Mouse (Mus musculus) neural tube, embryonic 13.5 days (tissue): ENCODE data around the gene Dgkg. TPM values are rescaled to one million over a fixed set of nuclear protein-coding genes. Genes with fewer than 3 reads are reported as not detected.

Source experiments
- ATAC-seq: fragments of 200-750 bp; cut with Nextera tagmentation; 2 replicates; pipeline ENCODE4 v1.8.0; 2017; ENCODE audit warnings: low read depth, mild to moderate bottlenecking, moderate TSS enrichment, moderate library complexity
- H3K27ac ChIP-seq: fragments of 300-500 bp; sonication (generic); replicated peaks from 2 replicates; pipeline ENCODE4 v1.5.1; 2015; ENCODE audit warnings: moderate library complexity, mild to moderate bottlenecking, inconsistent platforms
- H3K27me3 ChIP-seq: fragments of 300-500 bp; sonication (generic); 2 replicates; pipeline ENCODE4 v1.6.1; 2015; ENCODE audit warnings: mild to moderate bottlenecking, inconsistent platforms
- H3K36me3 ChIP-seq: fragments of 300-500 bp; sonication (generic); 2 replicates; pipeline ENCODE4 v1.6.1; 2015; ENCODE audit warnings: mild to moderate bottlenecking, inconsistent platforms
- H3K4me1 ChIP-seq: fragments of 300-500 bp; sonication (generic); replicated peaks from 2 replicates; pipeline ENCODE4 v1.6.1; 2015; ENCODE audit warnings: inconsistent platforms
- H3K4me2 ChIP-seq: fragments of 300-500 bp; sonication (generic); 2 replicates; pipeline ENCODE4 v1.6.1; 2015; ENCODE audit warnings: inconsistent platforms, mild to moderate bottlenecking, moderate library complexity
- H3K4me3 ChIP-seq: fragments of 300-500 bp; sonication (generic); 2 replicates; pipeline ENCODE4 v1.5.1; 2015; ENCODE audit warnings: mild to moderate bottlenecking, inconsistent platforms
- H3K9ac ChIP-seq: fragments of 300-500 bp; sonication (generic); 2 replicates; pipeline ENCODE4 v1.6.1; 2015; ENCODE audit warnings: moderate library complexity, mild to moderate bottlenecking, inconsistent platforms
- H3K9me3 ChIP-seq: fragments of 300-500 bp; sonication (generic); 2 replicates; pipeline ENCODE4 v1.6.1; 2016; ENCODE audit warnings: inconsistent platforms
- WGBS: fragments of 180-500 bp; shearing (Covaris S2); methylation state at CpG from one replicate; pipeline ENCODE4 v1.1.7; 2015; 5-methylcytosine and 5-hydroxymethylcytosine counted together
- polyA plus RNA-seq: library from polyadenylated mRNA; unstranded; fragments of >200 nt; fragmentation: Nextera tagmentation; extraction: Ambion mirVana; gene quantifications from 2 replicates; pipeline ENCODE4 v1.2.1, GENCODE M21; 2015

Dgkg gene
- polyA plus RNA-seq, 1 experiment from 2014 or later, result 0.82 TPM

- Histone ChIP-seq H3K4me3 (no peak overlapping the region), H3K27ac (no peak overlapping the region)
Measured at GRCm38 (mm10) chr16:22615805-22616204, 41.2 kb downstream of the Dgkg start.

GRCm38 (mm10) chr16:22613186-22614073 is 43.6 kb downstream of the Dgkg start:
- Histone ChIP-seq H3K4me2 (no peak overlapping the region), H3K9ac (no peak overlapping the region), H3K9me3 (no peaks in the 10 kb centered on the region), H3K4me3 (no peak overlapping the region), H3K27ac (no peak overlapping the region), H3K4me1 (no peaks in the 10 kb centered on the region), H3K27me3 (no peaks in the 10 kb centered on the region), H3K36me3 (no peaks in the 10 kb centered on the region)
- 67% methylated on average over 9 of the region's 9 CpGs for WGBS
- no peak for ATAC-seq

More at GRCm38 (mm10) chr16:22615805-22616204, 41.2 kb downstream of the Dgkg start:
- Histone ChIP-seq H3K9ac (no peak overlapping the region), H3K9me3 (no peaks in the 10 kb centered on the region), H3K4me1 (no peaks in the 10 kb centered on the region), H3K36me3 (no peaks in the 10 kb centered on the region), H3K4me2 (no peak overlapping the region), H3K27me3 (0 out of 2 replicates have a peak, but pooled peaks cover 4% of the 10 kb centered on the region)
- WGBS, result 87% methylated on average over 4 of the region's 4 CpGs
- no peak for ATAC-seq

DNA sequence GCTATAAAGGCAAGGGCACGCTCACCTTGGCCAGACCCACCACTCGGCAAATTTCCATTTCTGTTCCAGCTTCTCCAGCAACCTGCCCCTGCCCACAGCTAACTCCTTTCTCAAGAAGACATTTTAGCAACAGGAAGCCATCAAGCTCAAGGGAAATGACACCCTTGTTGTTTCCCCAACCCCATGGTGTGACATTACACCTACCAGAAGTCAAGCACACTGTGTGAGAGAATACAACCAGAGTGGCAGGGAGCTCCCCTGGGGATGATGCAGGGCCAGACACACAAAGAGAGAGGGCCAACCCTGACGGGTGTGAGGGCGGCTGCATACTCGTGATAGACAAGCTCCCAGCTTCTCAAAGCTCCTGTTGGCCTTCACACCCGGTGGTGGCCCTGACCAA is 49.0 kb downstream of the Dgkg start:
- 48% methylated on average over 6 of the region's 6 CpGs for WGBS
- Histone ChIP-seq H3K27me3 (no peaks in the 10 kb centered on the region), H3K27ac (no peak overlapping the region), H3K4me3 (no peak overlapping the region), H3K4me1 (no peaks in the 10 kb centered on the region), H3K9ac (no peak overlapping the region), H3K9me3 (no peaks in the 10 kb centered on the region), H3K4me2 (no peak overlapping the region), H3K36me3 (no peaks in the 10 kb centered on the region)
- ATAC-seq, result no peak

DNA sequence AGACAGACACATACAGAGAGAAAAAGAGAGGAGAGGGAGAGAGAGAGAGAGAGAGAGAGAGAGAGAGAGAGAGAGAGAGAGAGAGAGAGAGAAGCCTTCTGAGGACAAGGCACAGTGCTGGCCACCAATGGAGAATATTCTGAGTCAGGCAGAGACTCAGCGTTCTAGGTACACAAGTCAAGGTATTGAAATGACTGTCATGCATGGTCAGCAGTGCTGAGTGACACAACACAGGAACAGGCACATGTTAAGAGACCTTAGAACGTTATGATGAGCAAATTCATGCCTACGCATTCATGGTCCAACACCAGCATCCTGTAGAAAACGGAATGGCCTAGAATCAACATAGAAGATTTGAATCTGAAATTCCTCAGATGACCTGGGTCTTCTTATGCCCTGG is 50.0 kb downstream of the Dgkg start:
- Histone ChIP-seq H3K4me2 (no peak overlapping the region), H3K27me3 (no peaks in the 10 kb centered on the region), H3K9ac (no peak overlapping the region), H3K27ac (no peak overlapping the region), H3K4me3 (no peak overlapping the region), H3K36me3 (no peaks in the 10 kb centered on the region), H3K4me1 (no peaks in the 10 kb centered on the region), H3K9me3 (no peaks in the 10 kb centered on the region)
- WGBS, result 97% methylated on average over 4 of the region's 4 CpGs
- no peak for ATAC-seq

- no peak for ATAC-seq
- Histone ChIP-seq H3K4me2 (no peak overlapping the region), H3K4me3 (no peak overlapping the region), H3K4me1 (no peaks in the 10 kb centered on the region), H3K27me3 (no peaks in the 10 kb centered on the region), H3K27ac (no peak overlapping the region), H3K9me3 (no peaks in the 10 kb centered on the region), H3K9ac (no peak overlapping the region), H3K36me3 (no peaks in the 10 kb centered on the region)
- WGBS, result 86% methylated on average over 9 of the region's 9 CpGs
Measured at GRCm38 (mm10) chr16:22602399-22602798, 54.6 kb downstream of the Dgkg start.

DNA sequence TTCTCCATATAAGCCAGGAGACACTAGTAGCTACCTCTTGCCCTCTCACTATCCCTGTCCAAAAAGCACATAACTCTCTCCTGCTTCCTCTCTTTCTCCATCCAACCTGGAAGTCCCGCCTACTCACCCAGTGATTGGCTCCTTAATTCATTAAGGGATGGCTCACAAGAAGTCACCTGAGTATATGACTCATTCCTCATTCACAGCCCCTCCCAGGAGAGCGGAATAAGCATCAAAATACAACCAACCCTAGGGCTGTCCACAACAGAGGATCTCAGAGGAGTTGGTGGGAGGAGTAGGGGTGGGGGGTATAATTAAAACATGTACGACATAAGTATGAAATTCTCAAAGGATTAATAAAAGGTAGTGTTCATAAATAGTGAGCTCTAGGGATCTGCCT is 55.3 kb downstream of the Dgkg start:
- no peak for ATAC-seq
- Histone ChIP-seq H3K36me3 (no peaks in the 10 kb centered on the region), H3K9ac (no peak overlapping the region), H3K4me2 (no peak overlapping the region), H3K9me3 (no peaks in the 10 kb centered on the region), H3K4me3 (no peak overlapping the region), H3K4me1 (no peaks in the 10 kb centered on the region), H3K27ac (no peak overlapping the region), H3K27me3 (no peaks in the 10 kb centered on the region)
- WGBS, result 79% methylated on average over 3 of the region's 3 CpGs

GRCm38 (mm10) chr16:22600108-22600699 is 56.8 kb downstream of the Dgkg start:
- Histone ChIP-seq H3K27ac (no peak overlapping the region), H3K4me3 (no peak overlapping the region), H3K4me1 (no peaks in the 10 kb centered on the region), H3K36me3 (no peaks in the 10 kb centered on the region), H3K27me3 (no peaks in the 10 kb centered on the region), H3K9ac (no peak overlapping the region), H3K9me3 (no peaks in the 10 kb centered on the region), H3K4me2 (no peak overlapping the region)
- ATAC-seq, result no peak
- 90% methylated on average over 4 of the region's 4 CpGs for WGBS

DNA sequence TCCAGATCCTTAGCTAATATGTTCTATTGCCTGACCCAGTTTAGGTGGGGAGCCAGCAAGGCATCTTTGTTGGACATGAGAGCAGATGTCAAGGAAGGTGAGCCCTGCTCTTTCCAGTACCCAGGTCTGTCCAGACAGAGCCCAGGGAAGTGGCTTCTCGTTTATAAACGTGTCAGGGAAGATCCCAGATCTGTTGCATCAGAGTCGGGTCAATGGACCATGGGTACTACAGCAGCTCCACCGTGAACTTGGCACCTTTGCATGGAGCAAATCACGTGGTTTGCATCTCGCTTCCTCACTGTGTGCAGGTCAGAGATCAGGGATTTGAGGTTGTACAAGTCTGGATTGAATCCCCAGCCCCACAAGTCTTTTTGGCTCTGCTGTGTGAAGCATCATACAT is 58.3 kb downstream of the Dgkg start:
- Histone ChIP-seq H3K27me3 (no peaks in the 10 kb centered on the region), H3K27ac (no peak overlapping the region), H3K36me3 (no peaks in the 10 kb centered on the region), H3K9me3 (no peaks in the 10 kb centered on the region), H3K9ac (no peak overlapping the region), H3K4me2 (no peak overlapping the region), H3K4me3 (no peak overlapping the region), H3K4me1 (no peaks in the 10 kb centered on the region)
- WGBS, result 89% methylated on average over 6 of the region's 6 CpGs
- ATAC-seq, result no peak

GRCm38 (mm10) chr16:22596394-22596793 is 60.6 kb downstream of the Dgkg start:
- H3K27ac ChIP-seq, result no peak overlapping the region
- H3K27me3 ChIP-seq, result no peaks in the 10 kb centered on the region
- no peak overlapping the region for H3K9ac ChIP-seq
- WGBS, result 86% methylated on average over 1 of the region's 1 CpGs
- ATAC-seq, result no peak
- H3K36me3 ChIP-seq, result no peaks in the 10 kb centered on the region
- no peak overlapping the region for H3K4me3 ChIP-seq
- no peaks in the 10 kb centered on the region for H3K4me1 ChIP-seq
- H3K9me3 ChIP-seq, result no peaks in the 10 kb centered on the region
- H3K4me2 ChIP-seq, result no peak overlapping the region

- WGBS, result 93% methylated on average over 2 of the region's 2 CpGs
- no peak overlapping the region for H3K9ac ChIP-seq
- no peaks in the 10 kb centered on the region for H3K36me3 ChIP-seq
- H3K4me1 ChIP-seq, result no peaks in the 10 kb centered on the region
- H3K4me2 ChIP-seq, result no peak overlapping the region
- no peaks in the 10 kb centered on the region for H3K9me3 ChIP-seq
- ATAC-seq, result no peak
- H3K4me3 ChIP-seq, result no peak overlapping the region
- no peaks in the 10 kb centered on the region for H3K27me3 ChIP-seq
- no peak overlapping the region for H3K27ac ChIP-seq
Measured at GRCm38 (mm10) chr16:22593907-22594306, 63.1 kb downstream of the Dgkg start.

DNA sequence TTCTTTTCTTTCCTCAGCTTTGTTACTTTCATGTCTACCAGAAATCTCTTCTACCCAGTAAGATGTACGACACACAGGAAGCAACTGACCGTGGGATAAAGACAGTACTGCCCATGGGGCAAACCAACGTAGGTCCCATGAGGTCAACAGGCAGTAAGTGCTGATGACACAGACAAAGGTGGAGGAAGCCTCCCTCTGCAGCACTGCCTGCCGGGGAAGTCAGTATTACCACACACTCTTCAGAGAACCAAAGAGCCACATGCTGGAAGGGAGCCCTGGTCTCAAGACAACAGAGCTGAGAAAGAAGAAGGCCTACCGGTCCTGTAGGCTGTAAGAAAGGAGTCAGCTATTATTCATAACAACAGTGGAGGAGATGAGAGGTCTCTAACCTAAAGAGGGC is 67.4 kb downstream of the Dgkg start:
- no peak overlapping the region for H3K4me2 ChIP-seq
- ATAC-seq, result no peak
- H3K4me1 ChIP-seq, result no peaks in the 10 kb centered on the region
- no peaks in the 10 kb centered on the region for H3K9me3 ChIP-seq
- H3K27me3 ChIP-seq, result no peaks in the 10 kb centered on the region
- H3K4me3 ChIP-seq, result no peak overlapping the region
- no peak overlapping the region for H3K9ac ChIP-seq
- no peak overlapping the region for H3K27ac ChIP-seq
- 78% methylated on average over 5 of the region's 5 CpGs for WGBS
- no peaks in the 10 kb centered on the region for H3K36me3 ChIP-seq

GRCm38 (mm10) chr16:22586151-22586836 is 70.7 kb downstream of the Dgkg start:
- Histone ChIP-seq H3K4me2 (no peak overlapping the region), H3K9me3 (no peaks in the 10 kb centered on the region), H3K27me3 (no peaks in the 10 kb centered on the region), H3K4me3 (no peak overlapping the region), H3K4me1 (peaks cover 9% of the 10 kb centered on the region), H3K9ac (no peak overlapping the region), H3K36me3 (no peaks in the 10 kb centered on the region), H3K27ac (no peak overlapping the region)
- 88% methylated on average over 11 of the region's 11 CpGs for WGBS
- no peak for ATAC-seq
